Mouse (Mus musculus) myocyte (in vitro differentiated cells): Measurements from ENCODE around the gene Cwf19l2. TPM values are rescaled to one million over a fixed set of nuclear protein-coding genes. Genes with fewer than 3 reads are reported as not detected.
A peak's percentile ranks its signal among the peaks of the same experiment; 100 is the strongest.
"Not testable (repeated sequence)": the region's sequence is repeated elsewhere in the genome, so short reads cannot be mapped to it uniquely, and the experiment has no call there.

Experiments used
- H3K27me3 ChIP-seq: one replicate; pipeline ENCODE4 v1.6.1; 2011; ENCODE audit not compliant: control insufficient read depth, insufficient read depth, insufficient read length
- H3K36me3 ChIP-seq: one replicate; pipeline ENCODE4 v1.6.1; 2011; ENCODE audit not compliant: control insufficient read depth, insufficient read depth
- H3K4me2 ChIP-seq: one replicate; pipeline ENCODE4 v1.6.1; 2011; ENCODE audit warnings: low read depth, control low read depth
- H3K4me3 ChIP-seq: one replicate; pipeline ENCODE4 v1.5.1; 2011; ENCODE audit warnings: mild to moderate bottlenecking, control low read depth, moderate library complexity
- H3K79me2 ChIP-seq: one replicate; pipeline ENCODE4 v1.6.1; 2011; ENCODE audit not compliant: control insufficient read depth, insufficient read depth
- H3ac ChIP-seq: one replicate; pipeline ENCODE4 v1.6.1; 2011; ENCODE audit not compliant: control insufficient read depth, insufficient read length
- CEBPB ChIP-seq: IDR thresholded peaks from 2 replicates; pipeline ENCODE4 v1.6.1; 2011; ENCODE audit warnings: mild to moderate bottlenecking, moderate library complexity; ENCODE audit not compliant: poor library complexity, insufficient read depth, severe bottlenecking
- E2F4 ChIP-seq: IDR thresholded peaks from one replicate; pipeline ENCODE4 v1.6.1; 2011; ENCODE audit warnings: mild to moderate bottlenecking, control low read depth, moderate library complexity; ENCODE audit not compliant: insufficient read depth
- MAX ChIP-seq: IDR thresholded peaks from one replicate; pipeline ENCODE4 v1.6.1; 2011; ENCODE audit warnings: low read depth, mild to moderate bottlenecking, control low read depth
- MYOD1 ChIP-seq, 3 experiments: IDR thresholded peaks; one replicate each; pipeline ENCODE4 v1.6.1; 2011; ENCODE audit warnings: control low read depth in 2 of 3, low read depth in 2 of 3, mild to moderate bottlenecking in 2 of 3, moderate library complexity in 1 of 3; ENCODE audit not compliant: insufficient read length in 2 of 3, control insufficient read depth in 1 of 3
- MYOG ChIP-seq, 3 experiments: IDR thresholded peaks; one replicate each; pipeline ENCODE4 v1.6.1; 2011; ENCODE audit warnings: control low read depth in 2 of 3, low read depth in 2 of 3, mild to moderate bottlenecking in 2 of 3; ENCODE audit not compliant: insufficient read length in 2 of 3, control insufficient read depth in 1 of 3, insufficient read depth in 1 of 3
- POLR2A ChIP-seq: IDR thresholded peaks from one replicate; pipeline ENCODE4 v1.6.1; 2011; ENCODE audit warnings: low read depth, mild to moderate bottlenecking, control low read depth, moderate library complexity; ENCODE audit not compliant: insufficient read length
- POLR2AphosphoS2 ChIP-seq: IDR thresholded peaks from one replicate; pipeline ENCODE4 v1.6.1; 2011; ENCODE audit warnings: low read depth, control low read depth; ENCODE audit not compliant: insufficient read length
- REST ChIP-seq: IDR thresholded peaks from one replicate; pipeline ENCODE4 v1.6.1; 2011; ENCODE audit warnings: mild to moderate bottlenecking, control low read depth, moderate library complexity; ENCODE audit not compliant: insufficient read depth, insufficient read length
- SRF ChIP-seq: IDR thresholded peaks from one replicate; pipeline ENCODE4 v1.6.1; 2011; ENCODE audit warnings: low read depth; ENCODE audit not compliant: control insufficient read depth, insufficient read length
- TCF12 ChIP-seq: IDR thresholded peaks from one replicate; pipeline ENCODE4 v1.6.1; 2011; ENCODE audit warnings: mild to moderate bottlenecking, control low read depth; ENCODE audit not compliant: poor library complexity, insufficient read depth, severe bottlenecking
- TCF3 ChIP-seq: IDR thresholded peaks from one replicate; pipeline ENCODE4 v1.6.1; 2011; ENCODE audit warnings: low read depth, control low read depth; ENCODE audit not compliant: insufficient read length
- USF1 ChIP-seq: IDR thresholded peaks from one replicate; pipeline ENCODE4 v1.6.1; 2011; ENCODE audit warnings: low read depth, mild to moderate bottlenecking, control low read depth, moderate library complexity
- polyA plus RNA-seq: library from polyadenylated mRNA; unstranded; fragments of >200 nt; fragmentation: generic; extraction: Trizol; gene quantifications from one replicate; pipeline ENCODE4 v1.2.1, GENCODE M21; 2012; ENCODE audit warnings: missing spikeins

The Cwf19l2 gene
- 2.2 TPM for polyA plus RNA-seq

GRCm38 (mm10) chr9:3403251-3404208 lies at the start of gene Cwf19l2:
Cwf19l2 (plus strand) TSS chr9:3403592.
- TF ChIP-seq POLR2AphosphoS2, result no peak
- no peak for TF ChIP-seq SRF
- TF ChIP-seq TCF3, result no peak
- no peak for TF ChIP-seq MYOD1 (IDR thresholded peaks at IDR 0.05; ENCODE audit: control insufficient read depth in 1 of 3, insufficient read length in 2 of 3, low read depth in 2 of 3)
- TF ChIP-seq CEBPB, result peak; percentile 28; the same call in 1 of the 2 replicates
- peak; percentile 88 for TF ChIP-seq USF1
- H3K4me3 ChIP-seq, result peak within 1 kb of the TSS; percentile 66
- H3K27me3 ChIP-seq, result no peaks in the 10 kb centered on the region
- H3K79me2 ChIP-seq, result peaks cover 40% of the 10 kb centered on the region
- H3K4me2 ChIP-seq, result peak within 1 kb of the TSS; percentile 88
- no peaks in the 10 kb centered on the region for H3K36me3 ChIP-seq
- no peak within 1 kb of the TSS for H3ac ChIP-seq

GRCm38 (mm10) chr9:3376323-3376722 lies 27.1 kb upstream of the Cwf19l2 start:
- H3K79me2 ChIP-seq, H3K27me3 ChIP-seq, H3ac ChIP-seq, H3K4me2 ChIP-seq, H3K4me3 ChIP-seq, H3K36me3 ChIP-seq: not testable (repeated sequence)

GRCm38 (mm10) chr9:3404372-3404771 lies 980 bp downstream of the Cwf19l2 start:
- Histone ChIP-seq H3K4me3 (peak overlapping the region; percentile 66), H3ac (no peak overlapping the region), H3K27me3 (no peaks in the 10 kb centered on the region), H3K36me3 (no peaks in the 10 kb centered on the region), H3K4me2 (peak overlapping the region; percentile 74), H3K79me2 (peaks cover 48% of the 10 kb centered on the region)
- TF ChIP-seq MAX (no peak), USF1 (no peak), REST (no peak), TCF3 (no peak), SRF (no peak), TCF12 (no peak), MYOD1 (IDR thresholded peaks at IDR 0.05; ENCODE audit: control insufficient read depth in 1 of 3, insufficient read length in 2 of 3, low read depth in 2 of 3) (no peak), CEBPB (no peak), POLR2AphosphoS2 (no peak), POLR2A (no peak), MYOG (IDR thresholded peaks at IDR 0.05; ENCODE audit: control insufficient read depth in 1 of 3, insufficient read depth in 1 of 3, insufficient read length in 2 of 3, low read depth in 2 of 3) (no peak)

- not testable (repeated sequence) for H3ac ChIP-seq, H3K36me3 ChIP-seq, H3K79me2 ChIP-seq, H3K27me3 ChIP-seq, H3K4me2 ChIP-seq, H3K4me3 ChIP-seq
Measured at GRCm38 (mm10) chr9:3439555-3440300, 36.3 kb downstream of the Cwf19l2 start.

GRCm38 (mm10) chr9:3471897-3472296 lies 68.5 kb downstream of the Cwf19l2 start:
- TF ChIP-seq POLR2A (no peak), SRF (no peak), POLR2AphosphoS2 (no peak), CEBPB (no peak), E2F4 (no peak), MAX (no peak), USF1 (no peak), MYOD1 (IDR thresholded peaks at IDR 0.05; ENCODE audit: control insufficient read depth in 1 of 3, insufficient read length in 2 of 3, low read depth in 2 of 3) (no peak), MYOG (IDR thresholded peaks at IDR 0.05; ENCODE audit: control insufficient read depth in 1 of 3, insufficient read depth in 1 of 3, insufficient read length in 2 of 3, low read depth in 2 of 3) (no peak), REST (no peak), TCF3 (no peak), TCF12 (no peak)

More at GRCm38 (mm10) chr9:3471897-3472296, 68.5 kb downstream of the Cwf19l2 start:
- no peaks in the 10 kb centered on the region for H3K27me3 ChIP-seq
- H3K36me3 ChIP-seq, result peaks cover 12% of the 10 kb centered on the region
- H3ac ChIP-seq, result no peak overlapping the region
- H3K4me2 ChIP-seq, result no peak overlapping the region
- H3K4me3 ChIP-seq, result no peak overlapping the region
- no peaks in the 10 kb centered on the region for H3K79me2 ChIP-seq
